Mouse (Mus musculus) midbrain, embryonic 10.5 days (tissue): ENCODE results near the gene Stard9. TPM values are rescaled to one million over a fixed set of nuclear protein-coding genes. Genes with fewer than 3 reads are reported as not detected.
"Not testable (repeated sequence)": the region's sequence is repeated elsewhere in the genome, so short reads cannot be mapped to it uniquely, and the experiment has no call there.

Source experiments
- DNase-seq: peaks from one replicate; pipeline ENCODE4 v3.0.0-alpha.2; 2017; ENCODE audit warnings: low spot score
- H3K27ac ChIP-seq: fragments of 300-500 bp; sonication (generic); replicated peaks from 2 replicates; pipeline ENCODE4 v1.5.1; 2016; ENCODE audit warnings: mild to moderate bottlenecking
- H3K27me3 ChIP-seq: fragments of 300-500 bp; sonication (generic); 2 replicates; pipeline ENCODE4 v1.6.1; 2016; ENCODE audit warnings: low read depth, mild to moderate bottlenecking; ENCODE audit not compliant: poor library complexity, severe bottlenecking
- H3K36me3 ChIP-seq: fragments of 300-500 bp; sonication (generic); 2 replicates; pipeline ENCODE4 v1.6.1; 2016; ENCODE audit warnings: mild to moderate bottlenecking, moderate library complexity
- H3K4me1 ChIP-seq: fragments of 300-500 bp; sonication (generic); 2 replicates; pipeline ENCODE4 v1.6.1; 2016
- H3K4me3 ChIP-seq: fragments of 300-500 bp; sonication (generic); 2 replicates; pipeline ENCODE4 v1.5.1; 2016; ENCODE audit warnings: mild to moderate bottlenecking, moderate library complexity
- H3K9me3 ChIP-seq: fragments of 300-500 bp; sonication (generic); replicated peaks from 2 replicates; pipeline ENCODE4 v1.6.1; 2016; ENCODE audit warnings: mild to moderate bottlenecking
- WGBS: fragments of 180-500 bp; shearing (Covaris S2); methylation state at CpG from one replicate; pipeline ENCODE4 v1.1.7; 2016; 5-methylcytosine and 5-hydroxymethylcytosine counted together
- polyA plus RNA-seq: library from polyadenylated mRNA; unstranded; fragments of >200 nt; fragmentation: Nextera tagmentation; extraction: Ambion mirVana; gene quantifications from 2 replicates; pipeline ENCODE4 v1.2.1, GENCODE M21; 2016

Gene Stard9
- polyA plus RNA-seq, 1 experiment from 2014 or later = 2.2 TPM

DNA sequence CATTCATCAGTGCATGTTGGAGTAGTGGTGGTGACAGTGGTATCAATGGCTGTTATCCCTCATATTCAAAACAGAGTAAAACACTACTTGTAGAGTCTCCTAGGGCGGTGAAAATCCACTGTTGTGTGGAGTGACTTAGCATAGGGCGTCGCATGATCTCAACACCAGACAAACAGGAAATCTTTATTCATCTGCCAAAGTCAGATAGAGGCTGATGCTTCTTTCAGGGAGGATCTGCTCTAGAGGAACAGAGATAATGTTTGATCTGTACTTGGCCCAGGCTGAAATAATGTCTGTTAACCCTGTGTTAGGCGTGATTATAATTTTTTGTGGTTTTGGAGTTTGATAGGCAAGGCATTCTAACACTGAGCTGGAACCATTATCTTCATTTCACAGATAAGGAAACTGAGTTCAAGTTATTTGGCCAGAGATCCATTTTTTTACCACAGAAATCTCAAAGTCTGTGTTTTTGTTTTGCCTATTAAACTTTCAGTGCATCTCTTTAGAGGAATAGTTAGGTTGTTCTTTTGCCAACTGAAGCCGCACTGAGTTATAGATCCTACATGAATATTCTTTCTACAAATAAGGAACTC lies 31.7 kb downstream of the Stard9 start:
- no peak overlapping the region for H3K4me3 ChIP-seq
- 88% methylated on average over 5 of the region's 5 CpGs for WGBS
- H3K4me1 ChIP-seq = no peaks in the 10 kb centered on the region
- no peaks in the 10 kb centered on the region for H3K27me3 ChIP-seq
- no peak for DNase-seq
- H3K27ac ChIP-seq = no peak overlapping the region
- no peaks in the 10 kb centered on the region for H3K9me3 ChIP-seq
- H3K36me3 ChIP-seq = no peaks in the 10 kb centered on the region

DNA sequence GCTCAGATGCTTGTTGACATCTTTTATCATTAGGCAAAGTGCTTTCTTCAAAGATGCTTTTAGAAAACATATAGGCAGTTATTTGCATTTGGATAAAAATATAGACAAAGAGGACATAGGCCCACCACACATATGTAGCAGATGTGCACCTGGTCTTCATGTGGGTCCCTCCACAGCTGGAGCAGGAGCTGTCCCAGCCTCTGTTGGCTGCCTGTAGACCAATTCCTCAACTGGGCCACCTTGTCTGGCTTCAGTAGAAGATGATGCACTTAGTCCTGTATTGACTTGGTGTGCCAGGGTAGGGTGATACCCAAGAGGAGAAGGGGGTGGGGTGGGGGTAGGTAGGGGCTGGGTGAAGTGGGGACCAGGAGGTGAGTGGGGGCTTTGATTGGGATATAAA lies 33.8 kb downstream of the Stard9 start:
- no peaks in the 10 kb centered on the region for H3K27me3 ChIP-seq
- no peaks in the 10 kb centered on the region for H3K4me1 ChIP-seq
- DNase-seq = no peak
- no peaks in the 10 kb centered on the region for H3K36me3 ChIP-seq
- H3K9me3 ChIP-seq = no peaks in the 10 kb centered on the region
- no peak overlapping the region for H3K27ac ChIP-seq
- no peak overlapping the region for H3K4me3 ChIP-seq

DNA sequence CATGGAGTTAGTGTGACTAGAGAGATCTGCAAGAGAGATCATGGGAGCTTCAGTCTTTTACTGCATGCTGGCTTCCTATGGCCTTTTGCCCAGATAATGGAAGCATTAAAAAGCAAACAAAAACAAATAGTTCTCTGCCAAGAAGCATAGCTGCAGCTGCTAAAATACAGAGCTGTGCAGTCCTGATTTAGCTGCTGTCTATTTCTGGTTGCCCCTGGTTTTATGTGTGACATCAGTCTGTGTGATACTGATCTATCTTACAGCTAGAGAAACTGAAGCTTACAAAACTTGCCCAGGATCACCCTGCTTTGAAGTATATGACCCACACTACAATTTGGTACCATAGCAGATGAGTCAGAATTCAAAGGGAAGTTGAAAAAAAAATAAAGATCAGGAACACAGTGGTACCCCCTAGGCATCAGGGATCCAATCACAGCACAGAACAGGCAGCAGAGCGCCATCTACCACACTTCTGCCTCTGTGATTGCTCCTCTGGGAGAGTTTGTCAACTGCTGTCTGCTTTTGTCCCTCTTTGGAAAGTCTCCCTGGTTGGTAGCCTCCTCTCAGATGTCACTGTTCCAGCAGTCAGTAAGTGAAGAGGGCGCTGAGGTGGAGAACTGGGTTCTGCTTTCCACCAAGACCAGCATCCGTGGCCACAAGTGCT lies 34.7 kb downstream of the Stard9 start:
- DNase-seq = no peak
- no peaks in the 10 kb centered on the region for H3K9me3 ChIP-seq
- no peaks in the 10 kb centered on the region for H3K36me3 ChIP-seq
- no peaks in the 10 kb centered on the region for H3K27me3 ChIP-seq
- no peaks in the 10 kb centered on the region for H3K4me1 ChIP-seq
- H3K27ac ChIP-seq = no peak overlapping the region
- 73% methylated on average over 3 of the region's 3 CpGs for WGBS
- H3K4me3 ChIP-seq = no peak overlapping the region

- DNase-seq = no peak
- Histone ChIP-seq H3K27ac (no peak overlapping the region), H3K27me3 (no peaks in the 10 kb centered on the region), H3K4me3 (no peak overlapping the region), H3K36me3 (no peaks in the 10 kb centered on the region), H3K9me3 (no peaks in the 10 kb centered on the region), H3K4me1 (no peaks in the 10 kb centered on the region)
- 97% methylated on average over 2 of the region's 2 CpGs for WGBS
These were observed 38.5 kb downstream of the Stard9 start for GRCm38 (mm10) chr2:120667446-120667845.

DNA sequence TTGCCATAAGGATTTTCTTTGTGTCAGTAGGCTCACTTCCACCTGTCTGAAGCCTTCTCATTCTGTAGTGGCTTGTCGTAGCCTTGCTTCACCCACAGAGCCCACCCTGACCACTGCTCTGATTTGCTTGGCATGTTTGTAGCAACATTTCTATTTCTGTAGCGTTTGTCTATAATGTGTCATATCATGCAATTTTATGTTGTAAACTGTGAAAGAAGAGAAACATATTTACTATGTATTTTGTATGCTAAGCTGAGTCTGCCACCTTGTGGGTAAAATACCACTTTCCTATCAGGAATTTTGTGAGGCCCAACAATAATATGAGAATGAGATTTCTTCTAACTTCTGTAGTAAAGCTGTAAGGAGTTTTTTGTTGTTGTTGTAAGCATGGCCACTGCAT lies 41.3 kb downstream of the Stard9 start:
- H3K9me3 ChIP-seq = no peaks in the 10 kb centered on the region
- H3K27ac ChIP-seq = no peak overlapping the region
- H3K4me3 ChIP-seq = no peak overlapping the region
- H3K36me3 ChIP-seq = no peaks in the 10 kb centered on the region
- no peaks in the 10 kb centered on the region for H3K4me1 ChIP-seq
- WGBS = 84% methylated on average over 2 of the region's 2 CpGs
- no peaks in the 10 kb centered on the region for H3K27me3 ChIP-seq
- DNase-seq = no peak

DNA sequence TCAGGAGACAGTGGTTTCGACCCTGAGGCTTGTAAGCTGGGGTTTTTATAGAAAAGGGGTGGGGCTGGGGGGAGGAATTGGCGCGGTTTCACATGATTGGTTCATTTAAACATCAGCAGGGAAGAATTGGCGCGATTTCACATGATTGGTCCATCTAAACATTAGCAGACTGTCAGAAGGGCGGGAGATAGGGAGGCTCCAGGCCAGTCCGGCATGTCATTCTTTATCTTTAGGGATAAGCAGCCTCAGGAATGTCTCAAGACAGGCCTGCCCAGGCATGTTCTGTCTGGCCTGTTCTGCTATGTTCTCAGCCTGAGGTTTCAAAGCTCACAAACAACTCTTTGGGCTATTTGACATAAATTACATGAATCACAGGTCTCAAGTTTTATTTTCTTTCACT lies 52.2 kb downstream of the Stard9 start:
- H3K36me3 ChIP-seq, H3K4me3 ChIP-seq, H3K27ac ChIP-seq, H3K4me1 ChIP-seq, H3K9me3 ChIP-seq, DNase-seq, H3K27me3 ChIP-seq: not testable (repeated sequence)
- 91% methylated on average over 7 of the region's 7 CpGs for WGBS

GRCm38 (mm10) chr2:120697767-120698166 lies 68.8 kb downstream of the Stard9 start:
- peaks cover 31% of the 10 kb centered on the region for H3K36me3 ChIP-seq
- no peak overlapping the region for H3K27ac ChIP-seq
- no peaks in the 10 kb centered on the region for H3K4me1 ChIP-seq
- no peak for DNase-seq
- H3K27me3 ChIP-seq = no peaks in the 10 kb centered on the region
- no peak overlapping the region for H3K4me3 ChIP-seq
- WGBS = 89% methylated on average over 5 of the region's 5 CpGs
- H3K9me3 ChIP-seq = no peaks in the 10 kb centered on the region

GRCm38 (mm10) chr2:120700379-120700885 lies 71.5 kb downstream of the Stard9 start:
- WGBS = 93% methylated on average over 3 of the region's 3 CpGs
- no peak overlapping the region for H3K4me3 ChIP-seq
- no peaks in the 10 kb centered on the region for H3K9me3 ChIP-seq
- no peak for DNase-seq
- peaks cover 21% of the 10 kb centered on the region for H3K36me3 ChIP-seq
- H3K4me1 ChIP-seq = no peaks in the 10 kb centered on the region
- H3K27ac ChIP-seq = no peak overlapping the region
- no peaks in the 10 kb centered on the region for H3K27me3 ChIP-seq

- Histone ChIP-seq H3K36me3 (peaks cover 11% of the 10 kb centered on the region; the same call in 1 of the 2 replicates), H3K4me3 (no peak overlapping the region), H3K4me1 (no peaks in the 10 kb centered on the region), H3K27ac (no peak overlapping the region), H3K9me3 (no peaks in the 10 kb centered on the region), H3K27me3 (no peaks in the 10 kb centered on the region)
- DNase-seq = no peak
- 83% methylated on average over 5 of the region's 5 CpGs for WGBS
These were observed 73.8 kb downstream of the Stard9 start for GRCm38 (mm10) chr2:120702675-120703074.

GRCm38 (mm10) chr2:120707041-120707440 lies 78.1 kb downstream of the Stard9 start:
- H3K9me3 ChIP-seq = no peaks in the 10 kb centered on the region
- no peak for DNase-seq
- H3K4me1 ChIP-seq = no peaks in the 10 kb centered on the region
- no peak overlapping the region for H3K4me3 ChIP-seq
- H3K27ac ChIP-seq = no peak overlapping the region
- H3K27me3 ChIP-seq = no peaks in the 10 kb centered on the region
- peaks cover 13% of the 10 kb centered on the region for H3K36me3 ChIP-seq

DNA sequence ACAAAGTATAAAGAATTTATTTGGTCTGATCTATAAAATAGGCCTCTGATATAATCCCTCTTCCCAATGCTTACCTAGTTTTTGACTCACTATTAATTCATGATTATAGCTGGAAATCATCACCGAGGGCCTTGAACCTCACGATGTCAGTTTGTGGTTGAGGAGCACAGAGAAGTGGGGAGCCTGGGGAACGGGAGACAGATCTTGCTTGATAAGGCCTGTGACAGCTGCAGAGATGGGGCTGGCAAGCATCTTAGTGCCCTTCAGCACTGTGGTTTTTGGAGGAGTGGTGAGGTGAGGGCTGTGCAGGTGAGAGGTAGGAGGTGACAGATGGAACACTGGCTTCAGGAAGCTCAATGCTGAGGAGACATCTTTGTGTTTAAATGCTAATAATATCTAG lies 81.2 kb downstream of the Stard9 start:
- Histone ChIP-seq H3K27me3 (no peaks in the 10 kb centered on the region), H3K36me3 (peaks cover 44% of the 10 kb centered on the region), H3K9me3 (no peaks in the 10 kb centered on the region), H3K4me1 (no peaks in the 10 kb centered on the region), H3K4me3 (no peak overlapping the region), H3K27ac (no peak overlapping the region)
- 93% methylated on average over 3 of the region's 3 CpGs for WGBS
- no peak for DNase-seq

DNA sequence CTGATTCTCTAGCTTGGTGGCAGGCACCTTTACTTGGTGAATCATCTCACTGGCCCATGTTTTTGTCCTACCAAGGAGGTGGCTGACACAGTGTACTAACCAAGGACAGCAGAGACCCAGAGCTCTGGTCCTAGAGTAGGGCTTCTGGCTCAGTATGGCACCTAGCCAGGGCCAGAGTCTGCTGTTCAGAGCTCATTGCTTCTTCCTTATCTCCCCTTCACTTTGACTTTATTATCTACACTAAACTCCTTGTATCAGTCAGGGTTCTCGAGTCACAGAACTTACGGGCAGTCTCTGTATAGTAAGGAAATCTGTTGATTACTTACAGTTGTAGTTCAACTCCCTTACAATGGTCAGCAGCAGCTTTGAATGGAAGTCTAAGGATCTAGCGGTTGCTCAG lies 82.0 kb downstream of the Stard9 start:
- H3K4me3 ChIP-seq = no peak overlapping the region
- H3K27me3 ChIP-seq = no peaks in the 10 kb centered on the region
- no peaks in the 10 kb centered on the region for H3K9me3 ChIP-seq
- H3K4me1 ChIP-seq = no peaks in the 10 kb centered on the region
- H3K27ac ChIP-seq = no peak overlapping the region
- 93% methylated on average over 3 of the region's 3 CpGs for WGBS
- H3K36me3 ChIP-seq = peaks cover 50% of the 10 kb centered on the region
- no peak for DNase-seq

DNA sequence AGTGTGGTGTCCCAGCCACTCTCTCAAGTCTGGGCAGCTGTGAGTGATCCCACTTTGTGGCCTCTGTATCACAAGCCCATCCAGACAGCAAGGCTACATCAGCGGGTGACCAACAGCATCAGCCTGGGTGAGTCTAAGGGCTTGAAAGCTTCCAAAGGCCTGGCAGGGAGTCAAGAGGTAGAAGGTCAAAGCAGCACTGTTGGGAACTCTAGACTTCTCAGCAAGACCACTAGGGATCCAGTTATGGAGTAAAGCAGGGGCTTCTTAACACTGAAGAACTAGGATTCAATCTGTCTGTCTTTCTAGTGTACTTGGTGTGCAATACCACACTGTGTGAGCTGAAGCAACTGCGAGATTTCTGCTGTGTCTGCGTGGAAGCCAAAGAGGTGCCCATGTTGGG lies 84.5 kb downstream of the Stard9 start:
- 92% methylated on average over 3 of the region's 3 CpGs for WGBS
- peaks cover 71% of the 10 kb centered on the region for H3K36me3 ChIP-seq
- DNase-seq = no peak

More for the DNA sequence above, 84.5 kb downstream of the Stard9 start:
- Histone ChIP-seq H3K27me3 (no peaks in the 10 kb centered on the region), H3K4me1 (no peaks in the 10 kb centered on the region), H3K9me3 (no peaks in the 10 kb centered on the region), H3K4me3 (no peak overlapping the region), H3K27ac (no peak overlapping the region)
